Mouse (Mus musculus) left cerebral cortex, adult 8-10 months (tissue): ENCODE measurements around the gene Aldh3a1. TPM values are rescaled to one million over a fixed set of nuclear protein-coding genes. Genes with fewer than 3 reads are reported as not detected.

Experiments used
- DNase-seq, 2 experiments: peaks; one replicate each; pipeline ENCODE4 v3.0.0; 2022; ENCODE audit warnings: low spot score in 2 of 2
- total RNA-seq, 4 experiments: library from RNA; stranded (reverse); gene quantifications; 2 replicates each; pipeline ENCODE4 v1.2.4; 2022

The Aldh3a1 gene
- total RNA-seq, 4 experiments from 2014 or later: 2.3 to 4.3 (median 2.7) TPM

DNA sequence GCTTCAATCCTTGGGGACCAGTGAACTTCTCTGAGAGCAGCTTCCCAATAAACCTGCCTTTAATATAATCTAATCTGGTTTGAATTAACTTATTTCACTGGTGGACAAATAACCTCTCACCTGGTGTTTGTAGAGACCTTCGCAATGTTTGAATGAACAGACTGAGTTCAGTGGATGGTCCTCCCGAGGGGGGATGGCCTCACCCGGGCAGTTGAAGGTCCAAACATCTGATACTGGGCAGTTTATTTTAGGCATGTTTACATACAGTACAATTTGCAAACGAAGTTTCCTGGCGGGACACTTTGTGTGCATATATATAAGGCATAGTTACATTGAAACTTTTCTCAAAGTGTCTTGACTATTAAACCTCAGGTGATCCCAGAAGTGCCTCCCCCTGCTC lies 26.8 kb downstream of the Aldh3a1 start:
- no peak for DNase-seq

DNA sequence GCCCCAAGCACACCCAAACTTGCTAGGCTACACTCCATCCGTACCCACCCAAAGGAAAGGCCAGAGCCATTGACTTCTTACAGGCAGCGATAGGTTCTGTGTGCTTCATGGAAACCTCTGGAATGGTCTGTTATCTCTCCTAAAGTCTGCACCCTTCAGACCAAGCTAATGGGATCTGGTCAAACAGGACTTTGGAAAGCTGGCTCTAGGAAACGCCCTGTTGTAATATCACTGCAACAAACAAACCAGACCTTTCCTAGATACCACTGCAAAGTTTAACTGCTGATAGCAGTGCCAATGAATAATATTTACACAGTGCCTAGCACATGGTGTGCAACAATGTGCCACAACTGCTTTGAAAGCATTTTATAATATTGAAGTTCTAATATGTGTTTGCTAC lies 28.7 kb downstream of the Aldh3a1 start:
- DNase-seq: no peak

DNA sequence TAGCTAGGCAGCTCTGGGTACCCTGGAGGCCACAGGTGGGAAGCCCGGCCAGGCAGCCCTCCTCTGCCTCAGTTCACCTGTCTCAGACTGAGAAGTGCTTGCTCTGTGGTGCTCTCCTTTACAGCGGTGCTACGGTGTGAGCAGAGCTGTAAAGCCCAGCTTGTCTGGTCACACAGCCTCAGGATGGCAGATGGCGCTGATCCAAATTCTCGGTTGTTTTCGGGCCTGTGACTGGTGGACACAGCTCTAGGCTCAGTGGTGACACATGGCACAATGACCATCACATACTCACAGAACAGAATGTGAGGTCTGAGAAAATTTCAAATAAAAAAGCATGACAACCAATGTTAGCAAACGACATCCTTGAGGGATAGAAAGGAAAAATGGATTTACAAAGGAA lies 37.1 kb downstream of the Aldh3a1 start:
- no peak for DNase-seq

DNA sequence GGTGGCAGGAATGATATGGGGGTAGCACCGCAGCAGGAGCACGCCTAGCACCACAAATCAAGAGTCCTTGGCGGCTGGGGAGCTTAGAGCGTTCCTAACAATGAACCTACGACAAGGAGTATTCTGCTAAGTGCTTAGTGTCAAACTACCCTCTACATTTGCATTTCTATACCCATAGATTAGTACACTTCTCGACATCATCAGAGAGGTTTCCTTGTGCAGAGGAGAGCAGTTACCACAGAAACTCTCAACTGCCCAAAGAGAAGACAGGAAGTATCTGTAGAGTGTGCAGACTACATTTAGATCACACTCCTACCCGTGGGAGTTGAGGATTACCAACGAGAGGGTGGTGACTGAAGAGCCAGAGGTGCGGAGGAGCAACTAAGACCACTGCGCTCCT lies 44.4 kb downstream of the Aldh3a1 start:
- no peak for DNase-seq

DNA sequence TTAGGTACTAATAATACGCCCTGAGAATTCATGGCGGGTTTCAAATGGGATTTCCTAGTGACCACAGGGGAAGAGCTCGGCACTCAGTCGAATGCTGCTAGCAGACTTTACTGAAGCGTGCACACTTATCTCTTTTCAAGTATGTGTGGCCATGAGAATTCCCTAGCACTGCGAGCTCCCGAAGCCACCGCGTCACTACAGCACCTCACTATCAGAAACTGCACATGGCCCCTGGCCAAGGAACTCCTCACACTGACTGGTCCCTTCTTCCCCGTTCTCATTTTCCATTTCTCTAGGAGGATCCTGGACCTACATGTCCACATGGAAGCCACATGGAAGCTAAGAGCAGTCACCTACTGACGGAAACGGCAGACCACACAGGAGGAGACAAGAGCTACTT lies 45.5 kb downstream of the Aldh3a1 start:
- no peak for DNase-seq

DNA sequence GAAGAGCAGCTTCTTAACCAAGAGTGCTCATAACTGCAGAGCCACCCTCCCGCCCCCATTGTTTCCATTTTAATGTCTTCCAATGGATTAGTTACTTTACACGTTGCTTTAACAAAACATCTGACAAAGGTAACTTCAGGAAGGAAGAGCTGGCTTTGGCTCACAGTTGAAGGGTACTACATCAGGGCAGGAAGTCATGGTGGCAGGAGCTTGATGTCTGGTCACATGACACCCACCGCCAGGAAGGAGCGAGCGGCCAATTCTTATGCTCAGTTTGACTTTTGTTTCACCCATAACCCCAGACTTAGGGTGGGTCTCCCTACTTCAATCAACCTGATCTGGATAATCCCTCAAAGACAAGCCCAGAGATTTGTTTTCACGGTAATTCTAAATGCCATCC lies 51.8 kb downstream of the Aldh3a1 start:
- DNase-seq: no peak

DNA sequence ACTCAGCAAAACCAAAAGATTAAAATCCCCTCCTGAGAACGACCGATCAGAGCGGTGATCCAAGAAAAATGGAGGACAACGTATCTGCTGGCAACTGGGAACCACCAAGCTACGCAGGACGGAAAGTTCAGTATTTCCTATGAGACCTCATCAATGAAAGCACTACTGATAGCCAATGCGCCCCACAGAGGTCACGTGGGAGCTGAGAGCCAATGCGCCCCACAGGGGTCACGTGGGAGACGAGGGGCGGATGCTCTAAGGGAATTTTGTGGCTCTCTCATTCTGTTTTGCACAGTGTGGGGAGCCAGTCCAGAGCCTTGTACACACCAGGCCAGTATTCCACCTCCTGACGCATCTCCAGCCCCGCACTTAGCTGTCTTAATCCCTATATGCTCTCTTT lies 55.2 kb downstream of the Aldh3a1 start:
- no peak for DNase-seq

DNA sequence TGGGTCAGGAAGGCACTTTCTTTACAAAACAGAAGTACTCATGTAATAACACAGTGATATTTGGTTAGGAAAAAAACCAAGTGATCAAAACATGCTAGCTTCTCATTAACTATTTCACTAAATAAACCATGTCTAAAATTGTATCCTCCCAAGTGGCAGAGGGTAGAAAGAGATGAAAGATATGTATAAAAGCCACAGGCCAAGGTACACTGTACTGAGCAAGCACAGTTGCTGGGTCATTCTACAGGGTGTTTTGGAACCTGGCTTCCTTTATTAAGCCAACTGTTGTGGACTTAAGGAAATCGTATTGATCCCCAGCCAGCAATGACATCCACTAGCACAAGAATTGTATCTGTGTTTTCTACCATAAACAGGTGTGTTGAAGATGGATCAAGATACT lies 56.5 kb downstream of the Aldh3a1 start:
- DNase-seq: no peak

DNA sequence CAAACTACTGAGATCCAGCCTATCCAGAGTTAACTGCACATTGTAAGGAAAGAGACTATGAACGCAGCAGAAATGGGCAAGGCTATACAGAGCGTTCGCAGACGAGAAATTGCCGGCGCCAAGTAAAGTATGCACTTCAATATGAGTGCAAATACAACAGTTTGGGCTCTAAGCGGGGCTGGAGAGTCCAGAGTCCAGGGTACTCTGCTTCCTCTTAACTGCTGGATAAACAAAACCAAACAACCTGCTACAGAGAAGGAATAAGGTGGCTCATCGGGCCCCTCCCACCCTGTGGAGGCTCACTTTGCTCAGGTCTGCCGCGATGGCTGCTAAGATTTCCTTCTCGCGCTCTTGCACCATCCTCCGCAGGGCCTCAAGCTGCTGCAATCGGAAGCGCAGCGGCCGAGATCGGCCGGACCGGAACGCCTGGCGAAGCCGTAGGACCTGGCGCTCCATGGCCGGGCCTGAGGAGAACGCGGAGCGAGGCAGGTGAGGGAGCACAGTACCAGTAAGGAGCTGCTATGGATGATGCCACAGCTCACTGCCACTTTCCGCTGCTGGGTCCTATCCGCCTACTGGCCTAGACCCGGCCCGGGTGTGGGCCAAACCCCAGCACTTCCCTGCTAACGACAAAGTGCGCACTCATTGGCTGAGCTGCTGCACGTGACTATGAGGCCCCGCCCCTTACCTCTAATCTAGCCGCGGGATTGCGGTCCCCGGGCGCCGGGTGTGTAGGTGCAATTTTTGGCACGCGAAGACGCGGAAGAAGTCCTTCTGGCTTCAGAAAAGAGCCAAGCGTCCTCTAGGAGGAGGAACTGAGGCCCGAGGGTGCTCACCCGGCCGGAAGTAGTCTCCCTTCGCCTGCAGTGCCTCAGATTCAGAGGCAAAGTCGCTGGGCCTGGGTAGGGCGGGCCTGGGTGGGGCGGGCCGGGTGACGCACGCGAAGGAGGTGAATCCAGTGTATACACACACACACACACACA lies 59.5 kb downstream of the Aldh3a1 start, which contains the start of gene Aldh3a2:
TSS of gene Aldh3a2 (minus strand) at position 914 of the 983 bp plus-strand sequence.
- DNase-seq: peak; percentile 87 to 91

Other genes with a start within 250 kb of the Aldh3a1 start
- 10 to 100 TPM; 15.1 to 19.8 (median 15.6) TPM for gene Kcnj12, start 185.0 kb upstream of the Aldh3a1 start, total RNA-seq
- 1 to 10 TPM in 3 of 4 experiments, under 1 TPM in 1; 0.76 to 2.3 (median 1.5) TPM for gene Tnfrsf13b, start 80.8 kb upstream of the Aldh3a1 start, total RNA-seq
- gene Usp22, start 32.5 kb upstream of the Aldh3a1 start, total RNA-seq: 100 to 1,000 TPM; 202 to 230 (median 218) TPM
- 10 to 100 TPM; 54.8 to 58.9 (median 56.1) TPM for gene Aldh3a2, start 59.9 kb downstream of the Aldh3a1 start, total RNA-seq
- under 1 TPM; 0.23 to 0.55 (median 0.27) TPM for gene Slc47a2, start 135.3 kb downstream of the Aldh3a1 start, total RNA-seq
- gene Slc47a1, start 170.8 kb downstream of the Aldh3a1 start, total RNA-seq: 1 to 10 TPM; 1.6 to 3.3 (median 2.9) TPM
- gene Rnf112, start 246.6 kb downstream of the Aldh3a1 start, total RNA-seq: 100 to 1,000 TPM; 223 to 281 (median 257) TPM